ENCODE assay signal across 8 mouse cellular contexts in genomic region chr2:34407596-34407995, GRCm38 (mm10). TPM values are rescaled to one million over a fixed set of nuclear protein-coding genes. Genes with fewer than 3 reads are reported as not detected.
DNase-seq lines count a peak whose midpoint lies in the region; ATAC-seq lines count a peak whose summit lies in the region.

No protein-coding gene starts in this region.

- no peaks in the 10 kb centered on the region for H3K36me3 ChIP-seq in kidney, embryonic 16.5 days (ENCODE audit: insufficient read depth, low read length)
- no peaks in the 10 kb centered on the region for H3K36me3 ChIP-seq in intestine, embryonic 16.5 days (ENCODE audit: control insufficient read depth, insufficient read depth, low read length)
- H3K36me3 ChIP-seq in neural tube, embryonic 12.5 days, result no peaks in the 10 kb centered on the region

- no peak for DNase-seq in kidney, postnatal 36 days
- peak; percentile 10 for DNase-seq in c-Kit-positive CD71-positive TER-119-negative erythroid progenitor cells, embryonic 14.5 days (ENCODE audit: low read depth)
- DNase-seq in left cerebral cortex, adult 18-20 months (ENCODE audit: low spot score in 2 of 2), result no peak
- DNase-seq in left cerebral cortex, adult 9 months (ENCODE audit: low spot score in 2 of 2), result no peak
- no peak for DNase-seq in frontal cortex, postnatal 36 days (ENCODE audit: low spot score in 2 of 2)

- 49% methylated on average over 7 of the region's 7 CpGs for WGBS in kidney, embryonic 16.5 days
- 42% methylated on average over 7 of the region's 7 CpGs for WGBS in intestine, embryonic 16.5 days
- WGBS in neural tube, embryonic 12.5 days, result 41% methylated on average over 7 of the region's 7 CpGs

- no peaks in the 10 kb centered on the region for H3K9me3 ChIP-seq in kidney, embryonic 16.5 days (ENCODE audit: low read length)
- no peaks in the 10 kb centered on the region for H3K9me3 ChIP-seq in intestine, embryonic 16.5 days (ENCODE audit: control insufficient read depth, low read length)
- H3K9me3 ChIP-seq in neural tube, embryonic 12.5 days, result no peaks in the 10 kb centered on the region

- peak overlapping the region; percentile 83 for H3K4me3 ChIP-seq in kidney, embryonic 16.5 days (ENCODE audit: low read length)
- H3K4me3 ChIP-seq in intestine, embryonic 16.5 days (ENCODE audit: low read length), result peak overlapping the region; percentile 91
- H3K4me3 ChIP-seq in neural tube, embryonic 12.5 days, result peak overlapping the region; percentile 93

- no peak for ATAC-seq in kidney, embryonic 16.5 days (ENCODE audit: low FRiP score, low TSS enrichment)
- no peak for ATAC-seq in intestine, embryonic 16.5 days
- ATAC-seq in neural tube, embryonic 12.5 days (ENCODE audit: low FRiP score, low read depth), result no peak

- no peaks in the 10 kb centered on the region for H3K27me3 ChIP-seq in kidney, embryonic 16.5 days (ENCODE audit: insufficient read depth, low read length)
- no peaks in the 10 kb centered on the region for H3K27me3 ChIP-seq in intestine, embryonic 16.5 days (replicated peaks; ENCODE audit: control insufficient read depth, insufficient read depth, low read length)
- H3K27me3 ChIP-seq in neural tube, embryonic 12.5 days (replicated peaks), result no peaks in the 10 kb centered on the region

- peak overlapping the region; percentile 89; the same call in 1 of the 2 replicates for H3K9ac ChIP-seq in kidney, embryonic 16.5 days (replicated peaks; ENCODE audit: low read length)
- H3K9ac ChIP-seq in intestine, embryonic 16.5 days (ENCODE audit: low read depth, low read length), result peak overlapping the region; percentile 94
- H3K9ac ChIP-seq in neural tube, embryonic 12.5 days, result peak overlapping the region; percentile 91

- peaks cover 9% of the 10 kb centered on the region for H3K4me1 ChIP-seq in kidney, embryonic 16.5 days (ENCODE audit: insufficient read depth, low read length)
- peaks cover 11% of the 10 kb centered on the region for H3K4me1 ChIP-seq in intestine, embryonic 16.5 days (ENCODE audit: control insufficient read depth, insufficient read depth, low read length)
- H3K4me1 ChIP-seq in neural tube, embryonic 12.5 days, result peaks cover 15% of the 10 kb centered on the region

- no peak overlapping the region for H3K27ac ChIP-seq in kidney, embryonic 16.5 days (ENCODE audit: low read length)
- H3K27ac ChIP-seq in intestine, embryonic 16.5 days (ENCODE audit: low read length), result 0 out of 2 replicates have a peak overlapping the region, but pooled peaks have one; percentile 72
- no peak overlapping the region for H3K27ac ChIP-seq in neural tube, embryonic 12.5 days

- peak overlapping the region; percentile 68 for H3K4me2 ChIP-seq in kidney, embryonic 16.5 days (replicated peaks; ENCODE audit: low read depth, low read length)
- peak overlapping the region; percentile 68 for H3K4me2 ChIP-seq in intestine, embryonic 16.5 days (ENCODE audit: low read depth, low read length)
- peak overlapping the region; percentile 86 for H3K4me2 ChIP-seq in neural tube, embryonic 12.5 days (replicated peaks)

RNA-seq across cellular contexts. Expression of gene Mapkap1, which starts 1.0 kb away (rescaled TPM):
- 90.1 and 91.2 TPM in 2 replicates for polyA plus RNA-seq in kidney, embryonic 16.5 days (2015; fragmentation: Nextera tagmentation; extraction: Ambion mirVana)
- 72.9 and 76.6 TPM in 2 replicates for polyA plus RNA-seq in intestine, embryonic 16.5 days (2015; fragmentation: Nextera tagmentation; extraction: Ambion mirVana)
- polyA plus RNA-seq in neural tube, embryonic 12.5 days (2016; fragmentation: Nextera tagmentation; extraction: Ambion mirVana), result 111 and 114 TPM in 2 replicates
- 10 to 100 TPM; 69.0 to 72.0 TPM for total RNA-seq in left cerebral cortex, adult 18-20 months (2021)

RNA-seq across cellular contexts. Expression of gene Pbx3, which starts 34.7 kb away (rescaled TPM):
- polyA plus RNA-seq in kidney, embryonic 16.5 days (2015; fragmentation: Nextera tagmentation; extraction: Ambion mirVana), result 22.7 and 24.1 TPM in 2 replicates
- polyA plus RNA-seq in intestine, embryonic 16.5 days (2015; fragmentation: Nextera tagmentation; extraction: Ambion mirVana), result 12.5 TPM in 2 replicates
- polyA plus RNA-seq in neural tube, embryonic 12.5 days (2016; fragmentation: Nextera tagmentation; extraction: Ambion mirVana), result 92.9 and 93.9 TPM in 2 replicates
- total RNA-seq in left cerebral cortex, adult 18-20 months (2021), result 10 to 100 TPM; 15.7 to 18.2 TPM
